Mouse (Mus musculus): Measurements from ENCODE around the gene Acp4. TPM values are rescaled to one million over a fixed set of nuclear protein-coding genes. Genes with fewer than 3 reads are reported as not detected.
"Not testable (repeated sequence)": the region's sequence is repeated elsewhere in the genome, so short reads cannot be mapped to it uniquely, and the experiment has no call there.

Gene Acp4
- polyA plus RNA-seq, 1 experiment from 2014 or later, result not detected

GRCm38 (mm10) chr7:44225076-44225475 lies 32.1 kb downstream of the Acp4 start, which contains the start of gene Klk1:
Gene Klk1, plus strand, starts transcription at chr7:44225360.
- H3K4me2 ChIP-seq (ENCODE audit: low read length), result no peak within 1 kb of the TSS
- peaks cover 0 to 2% of the 10 kb centered on the region in 2 experiments; a peak in 1 of 4 replicates for H3K4me1 ChIP-seq (ENCODE audit: control insufficient read depth in 2 of 2, insufficient read depth in 2 of 2, low read length in 2 of 2)
- H3K36me3 ChIP-seq (ENCODE audit: control insufficient read depth, insufficient read depth, low read length), result no peaks in the 10 kb centered on the region
- ATAC-seq (ENCODE audit: insufficient number of reproducible peaks, insufficient read depth, low FRiP score, low read depth), result no peak
- no peak within 1 kb of the TSS for H3K4me3 ChIP-seq (ENCODE audit: control insufficient read depth in 1 of 2, insufficient read depth in 1 of 2, low read depth in 1 of 2, low read length in 2 of 2)
- H3K27ac ChIP-seq (replicated peaks in 1 of 2; ENCODE audit: control insufficient read depth in 1 of 2, insufficient read depth in 1 of 2, low read depth in 2 of 2, low read length in 2 of 2), result no peak within 1 kb of the TSS
- no peak within 1 kb of the TSS for H3K9ac ChIP-seq (ENCODE audit: low read length)
- 31% methylated on average over 1 of the region's 1 CpGs for WGBS
- H3K27me3 ChIP-seq (ENCODE audit: control insufficient read depth, insufficient read depth, low read length), result no peaks in the 10 kb centered on the region
- H3K9me3 ChIP-seq (ENCODE audit: control insufficient read depth, low read length), result no peaks in the 10 kb centered on the region

GRCm38 (mm10) chr7:44222335-44222734 lies 34.8 kb downstream of the Acp4 start:
- not testable (repeated sequence) for H3K36me3 ChIP-seq (ENCODE audit: control insufficient read depth, insufficient read depth, low read length); H3K4me2 ChIP-seq (ENCODE audit: low read length); H3K4me1 ChIP-seq (ENCODE audit: control insufficient read depth in 2 of 2, insufficient read depth in 2 of 2, low read length in 2 of 2); H3K4me3 ChIP-seq (ENCODE audit: control insufficient read depth in 1 of 2, insufficient read depth in 1 of 2, low read depth in 1 of 2, low read length in 2 of 2); ATAC-seq (ENCODE audit: insufficient number of reproducible peaks, insufficient read depth, low FRiP score, low read depth); H3K9me3 ChIP-seq (ENCODE audit: control insufficient read depth, low read length); H3K27ac ChIP-seq (replicated peaks in 1 of 2; ENCODE audit: control insufficient read depth in 1 of 2, insufficient read depth in 1 of 2, low read depth in 2 of 2, low read length in 2 of 2); H3K27me3 ChIP-seq (ENCODE audit: control insufficient read depth, insufficient read depth, low read length); H3K9ac ChIP-seq (ENCODE audit: low read length)
- 52% methylated on average over 6 of the region's 6 CpGs for WGBS

- not testable (repeated sequence) for H3K27ac ChIP-seq (replicated peaks in 1 of 2; ENCODE audit: control insufficient read depth in 1 of 2, insufficient read depth in 1 of 2, low read depth in 2 of 2, low read length in 2 of 2); H3K4me3 ChIP-seq (ENCODE audit: control insufficient read depth in 1 of 2, insufficient read depth in 1 of 2, low read depth in 1 of 2, low read length in 2 of 2); H3K4me1 ChIP-seq (ENCODE audit: control insufficient read depth in 2 of 2, insufficient read depth in 2 of 2, low read length in 2 of 2); H3K36me3 ChIP-seq (ENCODE audit: control insufficient read depth, insufficient read depth, low read length); H3K27me3 ChIP-seq (ENCODE audit: control insufficient read depth, insufficient read depth, low read length); H3K4me2 ChIP-seq (ENCODE audit: low read length); H3K9ac ChIP-seq (ENCODE audit: low read length); H3K9me3 ChIP-seq (ENCODE audit: control insufficient read depth, low read length); ATAC-seq (ENCODE audit: insufficient number of reproducible peaks, insufficient read depth, low FRiP score, low read depth)
- 68% methylated on average over 8 of the region's 10 CpGs for WGBS
Observed at GRCm38 (mm10) chr7:44221601-44222000, 35.6 kb downstream of the Acp4 start.

- no peaks in the 10 kb centered on the region for H3K9me3 ChIP-seq (ENCODE audit: control insufficient read depth, low read length)
- H3K4me2 ChIP-seq (ENCODE audit: low read length), result no peak within 1 kb of the TSS
- no peak within 1 kb of the TSS for H3K9ac ChIP-seq (ENCODE audit: low read length)
- H3K36me3 ChIP-seq (ENCODE audit: control insufficient read depth, insufficient read depth, low read length), result no peaks in the 10 kb centered on the region
- no peak within 1 kb of the TSS for H3K4me3 ChIP-seq (ENCODE audit: control insufficient read depth in 1 of 2, insufficient read depth in 1 of 2, low read depth in 1 of 2, low read length in 2 of 2)
- ATAC-seq (ENCODE audit: insufficient number of reproducible peaks, insufficient read depth, low FRiP score, low read depth), result no peak
- no peak within 1 kb of the TSS for H3K27ac ChIP-seq (replicated peaks in 1 of 2; ENCODE audit: control insufficient read depth in 1 of 2, insufficient read depth in 1 of 2, low read depth in 2 of 2, low read length in 2 of 2)
- no peaks in the 10 kb centered on the region for H3K4me1 ChIP-seq (ENCODE audit: control insufficient read depth in 2 of 2, insufficient read depth in 2 of 2, low read length in 2 of 2)
- 59% methylated on average over 1 of the region's 1 CpGs for WGBS
- no peaks in the 10 kb centered on the region for H3K27me3 ChIP-seq (ENCODE audit: control insufficient read depth, insufficient read depth, low read length)
Observed at GRCm38 (mm10) chr7:44215645-44216044, 41.5 kb downstream of the Acp4 start, which contains the start of gene Klk1b5. Gene Klk1b5, plus strand, starts transcription at chr7:44215945.

- Histone ChIP-seq H3K9me3 (ENCODE audit: control insufficient read depth, low read length) (no peaks in the 10 kb centered on the region), H3K36me3 (ENCODE audit: control insufficient read depth, insufficient read depth, low read length) (no peaks in the 10 kb centered on the region), H3K4me3 (ENCODE audit: control insufficient read depth in 1 of 2, insufficient read depth in 1 of 2, low read depth in 1 of 2, low read length in 2 of 2) (no peak overlapping the region), H3K4me1 (ENCODE audit: control insufficient read depth in 2 of 2, insufficient read depth in 2 of 2, low read length in 2 of 2) (no peaks in the 10 kb centered on the region), H3K9ac (ENCODE audit: low read length) (no peak overlapping the region), H3K27ac (replicated peaks in 1 of 2; ENCODE audit: control insufficient read depth in 1 of 2, insufficient read depth in 1 of 2, low read depth in 2 of 2, low read length in 2 of 2) (no peak overlapping the region), H3K4me2 (ENCODE audit: low read length) (no peak overlapping the region), H3K27me3 (ENCODE audit: control insufficient read depth, insufficient read depth, low read length) (no peaks in the 10 kb centered on the region)
- WGBS, result 69% methylated on average over 3 of the region's 3 CpGs
- ATAC-seq (ENCODE audit: insufficient number of reproducible peaks, insufficient read depth, low FRiP score, low read depth), result no peak
Observed at GRCm38 (mm10) chr7:44208307-44208706, 48.9 kb downstream of the Acp4 start.

GRCm38 (mm10) chr7:44207135-44207534 lies 50.0 kb downstream of the Acp4 start, which contains the start of gene Klk1b4:
Gene Klk1b4, plus strand, starts transcription at chr7:44207435.
- 47% methylated on average over 3 of the region's 3 CpGs for WGBS
- H3K4me2 ChIP-seq (ENCODE audit: low read length); H3K36me3 ChIP-seq (ENCODE audit: control insufficient read depth, insufficient read depth, low read length); H3K4me3 ChIP-seq (ENCODE audit: control insufficient read depth in 1 of 2, insufficient read depth in 1 of 2, low read depth in 1 of 2, low read length in 2 of 2); H3K27me3 ChIP-seq (ENCODE audit: control insufficient read depth, insufficient read depth, low read length); H3K27ac ChIP-seq (replicated peaks in 1 of 2; ENCODE audit: control insufficient read depth in 1 of 2, insufficient read depth in 1 of 2, low read depth in 2 of 2, low read length in 2 of 2); H3K9me3 ChIP-seq (ENCODE audit: control insufficient read depth, low read length); ATAC-seq (ENCODE audit: insufficient number of reproducible peaks, insufficient read depth, low FRiP score, low read depth); H3K4me1 ChIP-seq (ENCODE audit: control insufficient read depth in 2 of 2, insufficient read depth in 2 of 2, low read length in 2 of 2); H3K9ac ChIP-seq (ENCODE audit: low read length): not testable (repeated sequence)

Other genes with a start within 250 kb of the Acp4 start
- gene Klk1b26, start 245.2 kb downstream of the Acp4 start, polyA plus RNA-seq (2014; fragmentation: Nextera tagmentation; extraction: Ambion mirVana), result not detected in 2 replicates
- not detected in 2 replicates for gene Klk1b27, start 205.1 kb downstream of the Acp4 start, polyA plus RNA-seq (2014; fragmentation: Nextera tagmentation; extraction: Ambion mirVana)
- not detected in 2 replicates for gene Klk1b21, start 155.1 kb downstream of the Acp4 start, polyA plus RNA-seq (2014; fragmentation: Nextera tagmentation; extraction: Ambion mirVana)
- gene Klk1b22, start 144.7 kb downstream of the Acp4 start, polyA plus RNA-seq (2014; fragmentation: Nextera tagmentation; extraction: Ambion mirVana), result not detected in 2 replicates
- gene Klk1b16, start 120.6 kb downstream of the Acp4 start, polyA plus RNA-seq (2014; fragmentation: Nextera tagmentation; extraction: Ambion mirVana), result not detected in 2 replicates
- not detected in 2 replicates for gene Klk1b24, start 69.1 kb downstream of the Acp4 start, polyA plus RNA-seq (2014; fragmentation: Nextera tagmentation; extraction: Ambion mirVana)
- not detected in 2 replicates for gene Klk1b3, start 59.2 kb downstream of the Acp4 start, polyA plus RNA-seq (2014; fragmentation: Nextera tagmentation; extraction: Ambion mirVana)
- not detected in 2 replicates for gene Klk1b4, start 49.9 kb downstream of the Acp4 start, polyA plus RNA-seq (2014; fragmentation: Nextera tagmentation; extraction: Ambion mirVana)
- not detected in 2 replicates for gene Klk1b5, start 41.4 kb downstream of the Acp4 start, polyA plus RNA-seq (2014; fragmentation: Nextera tagmentation; extraction: Ambion mirVana)
- not detected in 2 replicates for gene Klk1, start 32.0 kb downstream of the Acp4 start, polyA plus RNA-seq (2014; fragmentation: Nextera tagmentation; extraction: Ambion mirVana)
- not detected in 2 replicates for gene Gm36864, start 21.2 kb downstream of the Acp4 start, polyA plus RNA-seq (2014; fragmentation: Nextera tagmentation; extraction: Ambion mirVana)
- 1.1 and 1.6 TPM in 2 replicates for gene 1700028J19Rik, start 10.7 kb downstream of the Acp4 start, polyA plus RNA-seq (2014; fragmentation: Nextera tagmentation; extraction: Ambion mirVana)
- gene 2410002F23Rik, start 10.7 kb downstream of the Acp4 start, polyA plus RNA-seq (2014; fragmentation: Nextera tagmentation; extraction: Ambion mirVana), result 54.8 and 62.7 TPM in 2 replicates
- not detected in 2 replicates for gene Gm15517, start 4.1 kb upstream of the Acp4 start, polyA plus RNA-seq (2014; fragmentation: Nextera tagmentation; extraction: Ambion mirVana)
- gene Clec11a, start 49.5 kb upstream of the Acp4 start, polyA plus RNA-seq (2014; fragmentation: Nextera tagmentation; extraction: Ambion mirVana), result 0.81 and 0.85 TPM in 2 replicates
- 0.44 and 0.96 TPM in 2 replicates for gene Shank1, start 52.9 kb upstream of the Acp4 start, polyA plus RNA-seq (2014; fragmentation: Nextera tagmentation; extraction: Ambion mirVana)
- gene Syt3, start 126.7 kb upstream of the Acp4 start, polyA plus RNA-seq (2014; fragmentation: Nextera tagmentation; extraction: Ambion mirVana), result 0.57 and 0.59 TPM in 2 replicates
- 0.34 and 0.47 TPM in 2 replicates for gene 1700008O03Rik, start 128.4 kb upstream of the Acp4 start, polyA plus RNA-seq (2014; fragmentation: Nextera tagmentation; extraction: Ambion mirVana)
- 4.1 and 4.5 TPM in 2 replicates for gene Lrrc4b, start 171.6 kb upstream of the Acp4 start, polyA plus RNA-seq (2014; fragmentation: Nextera tagmentation; extraction: Ambion mirVana)
- gene Aspdh, start 208.0 kb upstream of the Acp4 start, polyA plus RNA-seq (2014; fragmentation: Nextera tagmentation; extraction: Ambion mirVana), result 0.34 and 1.4 TPM in 2 replicates
- gene Josd2, start 210.6 kb upstream of the Acp4 start, polyA plus RNA-seq (2014; fragmentation: Nextera tagmentation; extraction: Ambion mirVana), result 128 and 131 TPM in 2 replicates
- 101 and 114 TPM in 2 replicates for gene Emc10, start 239.2 kb upstream of the Acp4 start, polyA plus RNA-seq (2014; fragmentation: Nextera tagmentation; extraction: Ambion mirVana)
- 8.7 and 9.2 TPM in 2 replicates for gene Fam71e1, start 239.2 kb upstream of the Acp4 start, polyA plus RNA-seq (2014; fragmentation: Nextera tagmentation; extraction: Ambion mirVana)

Measured in heart, embryonic 14.5 days (tissue).